Mouse (Mus musculus) stomach, postnatal 0 days (tissue): ENCODE results near the gene Lrrc23. TPM values are rescaled to one million over a fixed set of nuclear protein-coding genes. Genes with fewer than 3 reads are reported as not detected.
A peak's percentile ranks its signal among the peaks of the same experiment; 100 is the strongest.
"Not testable (repeated sequence)": the region's sequence is repeated elsewhere in the genome, so short reads cannot be mapped to it uniquely, and the experiment has no call there.

ENCODE experiments used
- ATAC-seq: fragments of 200-750 bp; cut with Nextera tagmentation; 2 replicates; pipeline ENCODE4 v1.8.0; 2017; ENCODE audit not compliant: low FRiP score, low TSS enrichment
- DNase-seq: peaks from one replicate; pipeline ENCODE4 v3.0.0-alpha.2; 2016; ENCODE audit warnings: low spot score
- H3K27ac ChIP-seq: fragments of 300-500 bp; sonication (generic); replicated peaks from 2 replicates; pipeline ENCODE4 v1.5.1; 2014; ENCODE audit warnings: mild to moderate bottlenecking, control low read depth
- H3K27me3 ChIP-seq: fragments of 300-500 bp; sonication (generic); 2 replicates; pipeline ENCODE4 v1.6.1; 2014; ENCODE audit warnings: low read length; ENCODE audit not compliant: control insufficient read depth, insufficient read depth
- H3K36me3 ChIP-seq: fragments of 300-500 bp; sonication (generic); 2 replicates; pipeline ENCODE4 v1.6.1; 2014; ENCODE audit warnings: low read length, mixed read lengths; ENCODE audit not compliant: control insufficient read depth, insufficient read depth
- H3K4me1 ChIP-seq: fragments of 300-500 bp; sonication (generic); replicated peaks from 2 replicates; pipeline ENCODE4 v1.6.1; 2014; ENCODE audit warnings: antibody characterized with exemption; ENCODE audit not compliant: control insufficient read depth, insufficient read depth
- H3K4me2 ChIP-seq: fragments of 300-500 bp; sonication (generic); replicated peaks from 2 replicates; pipeline ENCODE4 v1.6.1; 2014; ENCODE audit warnings: low read depth, mild to moderate bottlenecking, control low read depth, moderate library complexity
- H3K4me3 ChIP-seq: fragments of 300-500 bp; sonication (generic); 2 replicates; pipeline ENCODE4 v1.5.1; 2014; ENCODE audit warnings: low read depth, low read length, control low read depth
- H3K9ac ChIP-seq: fragments of 300-500 bp; sonication (generic); 2 replicates; pipeline ENCODE4 v1.6.1; 2014; ENCODE audit warnings: mild to moderate bottlenecking, low read length, control low read depth, mixed read lengths
- H3K9me3 ChIP-seq: fragments of 300-500 bp; sonication (generic); 2 replicates; pipeline ENCODE4 v1.6.1; 2016; ENCODE audit warnings: low read length; ENCODE audit not compliant: control insufficient read depth
- CTCF ChIP-seq: IDR thresholded peaks from 2 replicates; pipeline ENCODE4 v1.5.1; 2016; ENCODE audit warnings: antibody characterized with exemption, low read depth, mild to moderate bottlenecking, moderate library complexity
- EP300 ChIP-seq: optimal IDR thresholded peaks from 2 replicates; pipeline ENCODE3; 2016; ENCODE audit warnings: antibody characterized with exemption
- WGBS: fragments of 180-500 bp; shearing (Covaris S2); extraction: QIAGEN DNeasy Blood & Tissue Kit; methylation state at CpG from one replicate; pipeline ENCODE4 v1.1.7; 2014; 5-methylcytosine and 5-hydroxymethylcytosine counted together
- polyA plus RNA-seq: library from polyadenylated mRNA; unstranded; fragments of >200 nt; fragmentation: Nextera tagmentation; extraction: Ambion mirVana; gene quantifications from 2 replicates; pipeline ENCODE4 v1.2.1, GENCODE M21; 2015

Gene Lrrc23
- polyA plus RNA-seq, 1 experiment from 2014 or later, result 0.19 TPM

GRCm38 (mm10) chr6:124812848-124813247 lies 33.3 kb upstream of the Lrrc23 start:
- DNase-seq (no peak), ATAC-seq (no peak)
- Histone ChIP-seq H3K4me1 (peaks cover 6% of the 10 kb centered on the region), H3K36me3 (peaks cover 27% of the 10 kb centered on the region), H3K27ac (peak overlapping the region; percentile 85), H3K4me3 (peak overlapping the region; percentile 59), H3K9me3 (no peaks in the 10 kb centered on the region), H3K4me2 (peak overlapping the region; percentile 64), H3K9ac (peak overlapping the region; percentile 66), H3K27me3 (no peaks in the 10 kb centered on the region)
- TF ChIP-seq CTCF (no peak), EP300 (no peak)
- 8% methylated on average over 9 of the region's 9 CpGs for WGBS

DNA sequence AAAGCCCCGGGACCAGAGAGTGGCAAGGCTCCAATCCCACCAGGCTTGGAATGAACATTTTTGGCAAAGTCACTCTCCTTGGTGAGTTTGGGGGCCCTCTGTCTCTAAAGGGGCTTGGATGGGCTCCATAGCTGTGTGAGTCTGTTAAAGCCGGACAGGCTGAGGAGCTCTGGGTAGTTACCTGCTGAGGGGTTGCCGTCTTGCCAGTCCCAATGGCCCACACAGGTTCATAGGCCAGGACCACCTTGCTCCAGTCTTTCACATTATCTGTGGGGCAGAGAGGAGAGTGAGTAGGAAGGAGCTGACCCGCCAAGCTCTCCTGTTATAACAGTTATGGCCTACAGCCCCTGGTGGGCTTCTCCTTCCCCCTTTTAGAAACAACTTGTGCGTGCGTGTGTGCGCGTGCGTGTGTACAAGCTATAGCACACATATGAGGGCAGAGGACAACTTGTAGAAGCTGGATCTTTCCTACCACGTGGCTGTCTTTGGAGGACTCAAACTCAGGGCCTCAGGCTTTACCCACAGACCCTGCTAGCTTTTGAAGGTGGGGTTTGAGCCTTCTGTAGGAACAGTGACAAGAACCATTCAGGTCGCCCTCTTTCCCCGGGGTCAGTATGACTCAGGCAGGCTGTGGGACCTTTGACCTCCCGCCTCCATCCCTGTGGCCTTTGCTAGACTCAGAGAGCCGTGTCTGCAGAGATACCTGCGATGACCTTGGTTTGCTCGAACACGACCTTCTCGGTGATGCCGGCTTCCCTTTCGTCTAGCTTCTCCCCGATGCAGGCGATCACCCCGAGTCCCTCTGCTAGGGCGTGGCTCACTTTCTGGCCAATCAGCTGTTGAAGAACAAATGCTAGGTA lies 32.4 kb upstream of the Lrrc23 start:
- no peak for ATAC-seq
- peaks cover 19% of the 10 kb centered on the region for H3K36me3 ChIP-seq
- H3K27me3 ChIP-seq, result no peaks in the 10 kb centered on the region
- H3K9me3 ChIP-seq, result no peaks in the 10 kb centered on the region
- peaks cover 6% of the 10 kb centered on the region for H3K4me1 ChIP-seq
- no peak for DNase-seq
- no peak for TF ChIP-seq EP300
- TF ChIP-seq CTCF, result no peak
- peak overlapping the region; percentile 66; the same call in 1 of the 2 replicates for H3K9ac ChIP-seq
- H3K27ac ChIP-seq, result peak overlapping the region; percentile 24; the same call in 1 of the 2 replicates
- peak overlapping the region; percentile 59 for H3K4me3 ChIP-seq
- peak overlapping the region; percentile 64 for H3K4me2 ChIP-seq
- 68% methylated on average over 24 of the region's 24 CpGs for WGBS

DNA sequence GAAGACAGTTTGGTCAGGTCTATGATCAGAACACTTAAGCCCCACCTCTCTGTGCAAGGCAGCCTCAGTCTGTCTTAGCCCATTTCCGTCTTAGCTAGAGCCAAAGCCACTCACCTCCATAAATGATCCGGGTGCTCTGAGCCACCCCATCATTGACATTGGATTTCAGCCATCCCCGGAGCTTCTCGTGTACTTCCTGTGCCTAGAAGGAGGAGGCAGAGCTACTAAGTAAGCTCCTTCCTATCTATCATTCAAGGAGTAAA lies 31.8 kb upstream of the Lrrc23 start:
- ATAC-seq, result no peak

DNA sequence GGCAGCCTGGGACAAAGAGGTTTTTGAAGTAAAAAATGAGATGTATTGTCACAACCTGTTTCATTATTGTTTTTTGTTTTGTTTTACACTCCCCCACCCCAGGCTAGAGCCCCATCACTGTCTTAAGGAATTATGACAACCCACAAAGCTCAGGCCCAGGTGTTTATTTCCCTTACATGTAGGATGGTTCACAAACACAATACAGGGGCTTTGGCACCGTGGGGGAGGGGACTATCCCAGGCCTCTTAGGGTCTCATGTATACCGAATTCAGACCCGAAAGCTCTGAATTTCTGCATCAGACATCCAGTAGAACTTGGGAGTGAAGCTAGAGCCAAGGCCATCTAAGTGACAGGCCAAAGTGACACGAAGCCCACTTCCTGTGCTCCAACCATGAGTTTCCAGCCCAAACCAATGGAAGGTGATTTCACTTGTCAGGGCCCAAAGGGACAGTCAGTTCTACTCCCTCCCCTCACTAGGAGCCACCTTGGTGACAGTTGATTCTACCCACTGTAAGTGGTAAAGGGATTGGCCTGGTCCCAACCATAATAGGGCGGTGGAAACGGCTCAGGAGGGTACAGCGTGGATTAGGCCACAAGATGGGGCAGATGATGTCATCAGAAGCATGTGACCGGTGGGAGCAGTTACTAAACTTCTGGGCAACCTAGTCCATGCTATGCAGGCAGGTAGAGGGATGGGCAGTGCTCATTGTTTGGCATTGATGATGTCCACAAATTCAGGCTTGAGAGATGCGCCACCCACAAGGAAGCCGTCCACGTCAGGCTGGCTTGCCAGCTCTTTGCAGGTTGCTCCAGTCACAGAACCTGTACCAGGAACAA lies 31.3 kb upstream of the Lrrc23 start:
- 86% methylated on average over 11 of the region's 11 CpGs for WGBS
- H3K27me3 ChIP-seq, DNase-seq, ATAC-seq, H3K9ac ChIP-seq, H3K9me3 ChIP-seq, H3K4me2 ChIP-seq, H3K4me3 ChIP-seq, H3K4me1 ChIP-seq: not testable (repeated sequence)
- peak overlapping the region; percentile 95; the same call in 1 of the 2 replicates for H3K27ac ChIP-seq
- peaks cover 16% of the 10 kb centered on the region for H3K36me3 ChIP-seq

More for the DNA sequence above, 31.8 kb upstream of the Lrrc23 start:
- TF ChIP-seq CTCF, result no peak
- no peak for TF ChIP-seq EP300
- DNase-seq, result no peak
- H3K4me3 ChIP-seq, result no peak overlapping the region
- H3K9ac ChIP-seq, result no peak overlapping the region
- peaks cover 16% of the 10 kb centered on the region for H3K36me3 ChIP-seq
- H3K4me1 ChIP-seq, result peaks cover 6% of the 10 kb centered on the region
- H3K27me3 ChIP-seq, result no peaks in the 10 kb centered on the region
- peak overlapping the region; percentile 24; the same call in 1 of the 2 replicates for H3K27ac ChIP-seq
- H3K4me2 ChIP-seq, result no peak overlapping the region
- H3K9me3 ChIP-seq, result no peaks in the 10 kb centered on the region
- WGBS, result 65% methylated on average over 4 of the region's 4 CpGs

GRCm38 (mm10) chr6:124809775-124810538 lies 30.4 kb upstream of the Lrrc23 start:
- ATAC-seq, result no peak
- no peaks in the 10 kb centered on the region for H3K9me3 ChIP-seq
- peaks cover 6% of the 10 kb centered on the region for H3K4me1 ChIP-seq

More at GRCm38 (mm10) chr6:124809775-124810538, 30.4 kb upstream of the Lrrc23 start:
- H3K27ac ChIP-seq, result peak overlapping the region; percentile 95
- H3K27me3 ChIP-seq, result no peaks in the 10 kb centered on the region
- WGBS, result 42% methylated on average over 14 of the region's 14 CpGs
- no peak for DNase-seq
- peak overlapping the region; percentile 96 for H3K4me2 ChIP-seq
- peak overlapping the region; percentile 78 for H3K9ac ChIP-seq
- no peak for TF ChIP-seq CTCF
- TF ChIP-seq EP300, result no peak
- peak overlapping the region; percentile 65 for H3K4me3 ChIP-seq
- peaks cover 12% of the 10 kb centered on the region for H3K36me3 ChIP-seq
